Mouse (Mus musculus): ENCODE data around the gene Dnal4. TPM values are rescaled to one million over a fixed set of nuclear protein-coding genes. Genes with fewer than 3 reads are reported as not detected.

Dnal4 gene
- total RNA-seq, 1 experiment from 2014 or later = 16.0 TPM

- ATAC-seq (replicated peaks; ENCODE audit: low read depth, poor library complexity, severe bottlenecking) = no peak
Observed at GRCm38 (mm10) chr15:79801646-79802045, 24.0 kb upstream of the Dnal4 start.

- no peak for ATAC-seq (replicated peaks; ENCODE audit: low read depth, poor library complexity, severe bottlenecking)
Observed at GRCm38 (mm10) chr15:79800701-79801100, 23.1 kb upstream of the Dnal4 start.

- ATAC-seq (replicated peaks; ENCODE audit: low read depth, poor library complexity, severe bottlenecking) = no peak
Observed at GRCm38 (mm10) chr15:79798591-79798990, 20.9 kb upstream of the Dnal4 start.

GRCm38 (mm10) chr15:79797680-79798079, 20.0 kb upstream of the Dnal4 start:
- no peak for ATAC-seq (replicated peaks; ENCODE audit: low read depth, poor library complexity, severe bottlenecking)

- no peak for ATAC-seq (replicated peaks; ENCODE audit: low read depth, poor library complexity, severe bottlenecking)
Observed at GRCm38 (mm10) chr15:79797096-79797495, 19.4 kb upstream of the Dnal4 start.

- ATAC-seq (replicated peaks; ENCODE audit: low read depth, poor library complexity, severe bottlenecking) = no peak
Observed at GRCm38 (mm10) chr15:79796256-79796655, 18.6 kb upstream of the Dnal4 start.

- 0 out of 2 replicates have a peak, but pooled peaks have one; percentile 31 for ATAC-seq (replicated peaks; ENCODE audit: low read depth, poor library complexity, severe bottlenecking)
Observed at GRCm38 (mm10) chr15:79794173-79794572, 16.5 kb upstream of the Dnal4 start.

GRCm38 (mm10) chr15:79793076-79793475, 15.4 kb upstream of the Dnal4 start:
- no peak for ATAC-seq (replicated peaks; ENCODE audit: low read depth, poor library complexity, severe bottlenecking)

GRCm38 (mm10) chr15:79792455-79792854, 14.8 kb upstream of the Dnal4 start:
- no peak for ATAC-seq (replicated peaks; ENCODE audit: low read depth, poor library complexity, severe bottlenecking)

GRCm38 (mm10) chr15:79791502-79791901, 13.9 kb upstream of the Dnal4 start:
- ATAC-seq (replicated peaks; ENCODE audit: low read depth, poor library complexity, severe bottlenecking) = peak; percentile 73

GRCm38 (mm10) chr15:79790905-79791304, 13.3 kb upstream of the Dnal4 start:
- no peak for ATAC-seq (replicated peaks; ENCODE audit: low read depth, poor library complexity, severe bottlenecking)

- ATAC-seq (replicated peaks; ENCODE audit: low read depth, poor library complexity, severe bottlenecking) = no peak
Observed at GRCm38 (mm10) chr15:79790111-79790510, 12.5 kb upstream of the Dnal4 start.

- no peak for ATAC-seq (replicated peaks; ENCODE audit: low read depth, poor library complexity, severe bottlenecking)
Observed at GRCm38 (mm10) chr15:79787815-79788214, 10.2 kb upstream of the Dnal4 start.

GRCm38 (mm10) chr15:79785056-79785455, 7.4 kb upstream of the Dnal4 start:
- ATAC-seq (replicated peaks; ENCODE audit: low read depth, poor library complexity, severe bottlenecking) = no peak

GRCm38 (mm10) chr15:79775662-79776061, 2.0 kb downstream of the Dnal4 start:
- ATAC-seq (replicated peaks; ENCODE audit: low read depth, poor library complexity, severe bottlenecking) = no peak

- ATAC-seq (replicated peaks; ENCODE audit: low read depth, poor library complexity, severe bottlenecking) = peak; percentile 97
Observed at GRCm38 (mm10) chr15:79774117-79775027, 3.3 kb downstream of the Dnal4 start.

GRCm38 (mm10) chr15:79770629-79771240, 6.9 kb downstream of the Dnal4 start:
- ATAC-seq (replicated peaks; ENCODE audit: low read depth, poor library complexity, severe bottlenecking) = no peak

- peak; percentile 91 for ATAC-seq (replicated peaks; ENCODE audit: low read depth, poor library complexity, severe bottlenecking)
Observed at GRCm38 (mm10) chr15:79768302-79768701, 9.3 kb downstream of the Dnal4 start.

- ATAC-seq (replicated peaks; ENCODE audit: low read depth, poor library complexity, severe bottlenecking) = no peak
Observed at GRCm38 (mm10) chr15:79767327-79767961, 10.2 kb downstream of the Dnal4 start.

- no peak for ATAC-seq (replicated peaks; ENCODE audit: low read depth, poor library complexity, severe bottlenecking)
Observed at GRCm38 (mm10) chr15:79766586-79767071, 11.0 kb downstream of the Dnal4 start.

- no peak for ATAC-seq (replicated peaks; ENCODE audit: low read depth, poor library complexity, severe bottlenecking)
Observed at GRCm38 (mm10) chr15:79766168-79766567, 11.5 kb downstream of the Dnal4 start.
